Mouse (Mus musculus) bone marrow, adult 2 months (tissue): ENCODE measurements around the gene Serpinb9b.

Source experiments
- CTCF ChIP-seq: fragments of 200-500 bp; IDR thresholded peaks from 2 replicates; pipeline ENCODE4 v1.5.1; 2011; ENCODE audit warnings: low read length, control low read depth; ENCODE audit not compliant: control insufficient read depth, insufficient read depth
- POLR2A ChIP-seq: fragments of 200-500 bp; IDR thresholded peaks from 2 replicates; pipeline ENCODE4 v1.6.1; 2011; ENCODE audit warnings: low read depth, mild to moderate bottlenecking, control low read depth, low read length, borderline replicate concordance; ENCODE audit not compliant: control insufficient read depth

GRCm38 (mm10) chr13:33089566-33089965, 62.4 kb downstream of the Serpinb9b start:
- TF ChIP-seq CTCF (no peak), POLR2A (no peak)
